Mouse (Mus musculus) hindbrain, embryonic 14.5 days (tissue): ENCODE data around the gene Meis2. TPM values are rescaled to one million over a fixed set of nuclear protein-coding genes. Genes with fewer than 3 reads are reported as not detected.
A peak's percentile ranks its signal among the peaks of the same experiment; 100 is the strongest.

Experiments
- ATAC-seq: fragments of 200-750 bp; cut with Nextera tagmentation; 2 replicates; pipeline ENCODE4 v1.8.0; 2017; ENCODE audit warnings: moderate number of reproducible peaks, mild to moderate bottlenecking, moderate TSS enrichment, moderate library complexity; ENCODE audit not compliant: low FRiP score
- DNase-seq: peaks from one replicate; pipeline ENCODE4 v3.0.0-alpha.2; 2015; ENCODE audit warnings: low spot score
- H3K27ac ChIP-seq: fragments of 300-500 bp; sonication (generic); 2 replicates; pipeline ENCODE4 v1.5.1; 2014; ENCODE audit warnings: mild to moderate bottlenecking, moderate library complexity
- H3K27me3 ChIP-seq: fragments of 300-500 bp; sonication (generic); 2 replicates; pipeline ENCODE4 v1.6.1; 2014; ENCODE audit warnings: mild to moderate bottlenecking, low read length, mixed read lengths; ENCODE audit not compliant: control insufficient read depth, insufficient read depth
- H3K36me3 ChIP-seq: fragments of 300-500 bp; sonication (generic); replicated peaks from 2 replicates; pipeline ENCODE4 v1.6.1; 2014; ENCODE audit not compliant: control insufficient read depth, insufficient read depth
- H3K4me1 ChIP-seq: fragments of 300-500 bp; sonication (generic); replicated peaks from 2 replicates; pipeline ENCODE4 v1.6.1; 2014; ENCODE audit warnings: antibody characterized with exemption, low read length, mixed read lengths; ENCODE audit not compliant: control insufficient read depth, insufficient read depth
- H3K4me2 ChIP-seq: fragments of 300-500 bp; sonication (generic); replicated peaks from 2 replicates; pipeline ENCODE4 v1.6.1; 2014; ENCODE audit warnings: mild to moderate bottlenecking, moderate library complexity
- H3K4me3 ChIP-seq: fragments of 300-500 bp; sonication (generic); replicated peaks from 2 replicates; pipeline ENCODE4 v1.5.1; 2014; ENCODE audit warnings: mild to moderate bottlenecking, low read length
- H3K9ac ChIP-seq: fragments of 300-500 bp; sonication (generic); 2 replicates; pipeline ENCODE4 v1.6.1; 2014
- H3K9me3 ChIP-seq: fragments of 300-500 bp; sonication (generic); 2 replicates; pipeline ENCODE4 v1.6.1; 2016; ENCODE audit warnings: low read length; ENCODE audit not compliant: control insufficient read depth
- WGBS: fragments of 180-500 bp; shearing (Covaris S2); extraction: QIAGEN DNeasy Blood & Tissue Kit; methylation state at CpG from one replicate; pipeline ENCODE4 v1.1.7; 2014; 5-methylcytosine and 5-hydroxymethylcytosine counted together
- polyA plus RNA-seq: library from polyadenylated mRNA; unstranded; fragments of >200 nt; fragmentation: Nextera tagmentation; extraction: Ambion mirVana; gene quantifications from 2 replicates; pipeline ENCODE4 v1.2.1, GENCODE M21; 2014

The Meis2 gene
- polyA plus RNA-seq, 1 experiment from 2014 or later = 159 TPM

- H3K27me3 ChIP-seq = no peaks in the 10 kb centered on the region
- H3K4me2 ChIP-seq = peak overlapping the region; percentile 65
- peak overlapping the region; percentile 71 for H3K4me3 ChIP-seq
- no peak for ATAC-seq
- H3K4me1 ChIP-seq = peaks cover under 1% of the 10 kb centered on the region; the same call in 1 of the 2 replicates
- H3K36me3 ChIP-seq = peaks cover 7% of the 10 kb centered on the region; the same call in 1 of the 2 replicates
- H3K9ac ChIP-seq = peak overlapping the region; percentile 99
- 2% methylated on average over 20 of the region's 20 CpGs for WGBS
- DNase-seq = peak; percentile 36
- no peaks in the 10 kb centered on the region for H3K9me3 ChIP-seq
- peak overlapping the region; percentile 99 for H3K27ac ChIP-seq
Observed at GRCm38 (mm10) chr2:116064521-116064920, 1.1 kb downstream of the Meis2 start.

GRCm38 (mm10) chr2:116063819-116064293, 1.8 kb downstream of the Meis2 start:
- Histone ChIP-seq H3K27ac (peak overlapping the region; percentile 99), H3K36me3 (peaks cover 14% of the 10 kb centered on the region)

GRCm38 (mm10) chr2:116062761-116063441, 2.7 kb downstream of the Meis2 start:
- ATAC-seq (no peak), DNase-seq (no peak)
- peak overlapping the region; percentile 71 for H3K4me3 ChIP-seq
- under 1% methylated on average over 36 of the region's 36 CpGs for WGBS
- peaks cover 19% of the 10 kb centered on the region for H3K36me3 ChIP-seq
- peak overlapping the region; percentile 99 for H3K27ac ChIP-seq
- H3K4me2 ChIP-seq = peak overlapping the region; percentile 65
- H3K9me3 ChIP-seq = no peaks in the 10 kb centered on the region
- H3K4me1 ChIP-seq = peaks cover 9% of the 10 kb centered on the region
- H3K9ac ChIP-seq = peak overlapping the region; percentile 99
- H3K27me3 ChIP-seq = peaks cover 5% of the 10 kb centered on the region; the same call in 1 of the 2 replicates

More at GRCm38 (mm10) chr2:116063819-116064293, 1.8 kb downstream of the Meis2 start:
- Histone ChIP-seq H3K9ac (peak overlapping the region; percentile 99), H3K4me2 (peak overlapping the region; percentile 65), H3K4me3 (peak overlapping the region; percentile 71), H3K9me3 (no peaks in the 10 kb centered on the region), H3K4me1 (peaks cover 7% of the 10 kb centered on the region), H3K27me3 (peaks cover 5% of the 10 kb centered on the region; the same call in 1 of the 2 replicates)
- ATAC-seq (no peak), DNase-seq (peak; percentile 51)
- WGBS = under 1% methylated on average over 33 of the region's 37 CpGs

- 0% methylated on average over 20 of the region's 20 CpGs for WGBS
- Histone ChIP-seq H3K27ac (peak overlapping the region; percentile 99), H3K36me3 (peaks cover 19% of the 10 kb centered on the region), H3K9ac (peak overlapping the region; percentile 99), H3K4me3 (peak overlapping the region; percentile 71), H3K4me1 (peaks cover 9% of the 10 kb centered on the region), H3K9me3 (no peaks in the 10 kb centered on the region), H3K27me3 (peaks cover 5% of the 10 kb centered on the region; the same call in 1 of the 2 replicates), H3K4me2 (peak overlapping the region; percentile 65)
- ATAC-seq (no peak), DNase-seq (peak; percentile 41)
Observed at GRCm38 (mm10) chr2:116062251-116062651, 3.4 kb downstream of the Meis2 start.

- Histone ChIP-seq H3K4me1 (peaks cover 12% of the 10 kb centered on the region), H3K36me3 (peaks cover 23% of the 10 kb centered on the region), H3K9me3 (no peaks in the 10 kb centered on the region), H3K27ac (peak overlapping the region; percentile 99), H3K9ac (peak overlapping the region; percentile 99), H3K4me2 (peak overlapping the region; percentile 65), H3K27me3 (peaks cover 5% of the 10 kb centered on the region; the same call in 1 of the 2 replicates), H3K4me3 (peak overlapping the region; percentile 71)
- 0% methylated on average over 30 of the region's 30 CpGs for WGBS
- ATAC-seq (no peak), DNase-seq (peak; percentile 32)
Observed at GRCm38 (mm10) chr2:116061401-116062021, 4.1 kb downstream of the Meis2 start.

- Histone ChIP-seq H3K27me3 (peaks cover 5% of the 10 kb centered on the region; the same call in 1 of the 2 replicates), H3K36me3 (peaks cover 23% of the 10 kb centered on the region), H3K4me3 (peak overlapping the region; percentile 71), H3K4me2 (peak overlapping the region; percentile 65), H3K4me1 (peaks cover 17% of the 10 kb centered on the region), H3K9ac (peak overlapping the region; percentile 99), H3K9me3 (no peaks in the 10 kb centered on the region), H3K27ac (peak overlapping the region; percentile 99)
- ATAC-seq (no peak), DNase-seq (peak; percentile 30)
- WGBS = 5% methylated on average over 21 of the region's 21 CpGs
Observed at GRCm38 (mm10) chr2:116060701-116061400, 4.8 kb downstream of the Meis2 start.

- ATAC-seq = no peak
- H3K4me2 ChIP-seq = peak overlapping the region; percentile 65
- no peaks in the 10 kb centered on the region for H3K9me3 ChIP-seq
- H3K27me3 ChIP-seq = peaks cover 5% of the 10 kb centered on the region; the same call in 1 of the 2 replicates
- H3K4me3 ChIP-seq = peak overlapping the region; percentile 71
- H3K4me1 ChIP-seq = peaks cover 17% of the 10 kb centered on the region
- peak overlapping the region; percentile 99 for H3K9ac ChIP-seq
- DNase-seq = peak; percentile 51
- 3% methylated on average over 19 of the region's 19 CpGs for WGBS
- peak overlapping the region; percentile 99 for H3K27ac ChIP-seq
- H3K36me3 ChIP-seq = peaks cover 23% of the 10 kb centered on the region
Observed at GRCm38 (mm10) chr2:116060210-116060609, 5.4 kb downstream of the Meis2 start.

GRCm38 (mm10) chr2:116059661-116060060, 6.0 kb downstream of the Meis2 start:
- H3K4me1 ChIP-seq = peaks cover 17% of the 10 kb centered on the region

More at GRCm38 (mm10) chr2:116059661-116060060, 6.0 kb downstream of the Meis2 start:
- Histone ChIP-seq H3K4me3 (peak overlapping the region; percentile 71), H3K9ac (peak overlapping the region; percentile 99), H3K36me3 (peaks cover 23% of the 10 kb centered on the region), H3K4me2 (peak overlapping the region; percentile 65), H3K27me3 (peaks cover 5% of the 10 kb centered on the region; the same call in 1 of the 2 replicates), H3K9me3 (no peaks in the 10 kb centered on the region), H3K27ac (peak overlapping the region; percentile 99)
- WGBS = 11% methylated on average over 1 of the region's 1 CpGs
- ATAC-seq (no peak), DNase-seq (no peak)
